Mouse (Mus musculus): Measurements from ENCODE around the gene Btrc. TPM values are rescaled to one million over a fixed set of nuclear protein-coding genes. Genes with fewer than 3 reads are reported as not detected.

The Btrc gene
- polyA plus RNA-seq, 1 experiment from 2014 or later, result 65.1 TPM

DNA sequence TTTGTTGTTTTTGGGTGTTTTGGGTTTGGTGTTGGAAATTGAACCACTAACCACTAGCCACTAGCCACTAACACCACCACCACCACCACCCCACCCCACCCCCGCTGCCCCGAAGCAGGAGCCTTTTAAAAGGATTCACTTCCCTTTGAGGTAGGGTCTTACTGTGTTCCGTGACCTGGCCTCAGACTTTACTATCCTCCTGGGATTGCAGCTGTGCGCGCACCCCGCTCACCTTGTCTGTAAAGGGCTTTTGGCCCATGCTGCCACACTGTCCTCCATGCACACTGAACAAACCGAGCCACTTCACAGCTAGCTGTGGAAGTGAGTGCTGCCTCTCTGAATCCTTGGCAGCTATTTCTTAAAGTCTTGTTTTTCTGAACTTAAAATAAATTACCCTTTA, 141.9 kb downstream of the Btrc start:
- Histone ChIP-seq H3K27me3 (replicated peaks; ENCODE audit: control insufficient read depth, insufficient read depth, low read length) (no peaks in the 10 kb centered on the region), H3K4me3 (replicated peaks; ENCODE audit: low read length) (no peak overlapping the region), H3K4me1 (replicated peaks; ENCODE audit: control insufficient read depth, insufficient read depth, low read length) (peaks cover 12% of the 10 kb centered on the region), H3K9ac (replicated peaks; ENCODE audit: low read depth, low read length) (no peak overlapping the region), H3K4me2 (ENCODE audit: low read length) (no peak overlapping the region), H3K36me3 (ENCODE audit: control insufficient read depth, insufficient read depth) (no peaks in the 10 kb centered on the region), H3K9me3 (ENCODE audit: control insufficient read depth, low read length) (no peaks in the 10 kb centered on the region), H3K27ac (ENCODE audit: low read length) (no peak overlapping the region)
- WGBS, result 82% methylated on average over 7 of the region's 7 CpGs
- ATAC-seq, result no peak

DNA sequence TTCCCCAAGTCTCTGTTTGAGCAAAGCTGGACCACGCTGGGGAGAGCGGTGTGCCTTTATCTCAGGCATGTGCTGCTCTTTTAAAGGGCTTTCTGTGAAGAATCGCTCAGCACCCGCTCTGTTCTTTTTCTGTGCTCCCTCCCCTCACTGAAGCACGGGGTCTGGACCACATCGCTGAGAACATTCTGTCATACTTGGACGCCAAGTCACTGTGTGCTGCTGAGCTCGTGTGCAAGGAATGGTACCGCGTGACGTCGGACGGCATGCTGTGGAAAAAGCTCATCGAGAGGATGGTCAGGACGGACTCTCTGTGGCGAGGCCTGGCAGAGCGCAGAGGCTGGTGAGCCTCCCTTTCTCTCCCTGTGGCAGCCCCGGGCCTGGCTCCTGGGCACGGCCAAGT, 144.0 kb downstream of the Btrc start:
- H3K4me1 ChIP-seq (replicated peaks; ENCODE audit: control insufficient read depth, insufficient read depth, low read length), result peaks cover 16% of the 10 kb centered on the region
- H3K4me3 ChIP-seq (replicated peaks; ENCODE audit: low read length), result no peak overlapping the region
- no peak for ATAC-seq
- no peak overlapping the region for H3K27ac ChIP-seq (ENCODE audit: low read length)
- H3K36me3 ChIP-seq (ENCODE audit: control insufficient read depth, insufficient read depth), result no peaks in the 10 kb centered on the region
- WGBS, result 61% methylated on average over 19 of the region's 19 CpGs
- no peaks in the 10 kb centered on the region for H3K9me3 ChIP-seq (ENCODE audit: control insufficient read depth, low read length)
- no peaks in the 10 kb centered on the region for H3K27me3 ChIP-seq (replicated peaks; ENCODE audit: control insufficient read depth, insufficient read depth, low read length)
- no peak overlapping the region for H3K9ac ChIP-seq (replicated peaks; ENCODE audit: low read depth, low read length)
- H3K4me2 ChIP-seq (ENCODE audit: low read length), result no peak overlapping the region

DNA sequence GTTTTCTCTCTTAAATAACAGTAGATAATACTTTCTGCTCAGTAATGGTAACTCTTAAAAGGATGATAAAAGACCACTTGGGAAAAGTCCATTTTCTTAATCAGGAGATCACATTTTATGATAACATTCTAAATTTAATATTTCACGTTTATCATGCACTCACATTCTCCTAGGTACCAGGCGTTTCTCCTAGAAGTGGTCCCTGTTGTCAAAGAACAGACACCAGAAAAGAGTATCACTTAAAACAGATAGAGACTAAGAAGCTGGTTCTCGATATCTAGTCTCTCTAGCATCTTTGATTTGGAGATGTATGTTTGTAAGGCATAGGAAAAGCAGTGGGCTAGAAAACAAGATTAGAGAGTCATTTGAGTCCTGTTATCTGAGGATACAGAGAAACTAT, 147.1 kb downstream of the Btrc start:
- H3K27ac ChIP-seq (ENCODE audit: low read length), result no peak overlapping the region
- no peak for ATAC-seq
- 80% methylated on average over 3 of the region's 3 CpGs for WGBS
- no peak overlapping the region for H3K4me2 ChIP-seq (ENCODE audit: low read length)
- H3K4me1 ChIP-seq (replicated peaks; ENCODE audit: control insufficient read depth, insufficient read depth, low read length), result peaks cover 16% of the 10 kb centered on the region
- no peak overlapping the region for H3K4me3 ChIP-seq (replicated peaks; ENCODE audit: low read length)
- no peaks in the 10 kb centered on the region for H3K9me3 ChIP-seq (ENCODE audit: control insufficient read depth, low read length)
- no peaks in the 10 kb centered on the region for H3K27me3 ChIP-seq (replicated peaks; ENCODE audit: control insufficient read depth, insufficient read depth, low read length)
- H3K9ac ChIP-seq (replicated peaks; ENCODE audit: low read depth, low read length), result no peak overlapping the region
- no peaks in the 10 kb centered on the region for H3K36me3 ChIP-seq (ENCODE audit: control insufficient read depth, insufficient read depth)

DNA sequence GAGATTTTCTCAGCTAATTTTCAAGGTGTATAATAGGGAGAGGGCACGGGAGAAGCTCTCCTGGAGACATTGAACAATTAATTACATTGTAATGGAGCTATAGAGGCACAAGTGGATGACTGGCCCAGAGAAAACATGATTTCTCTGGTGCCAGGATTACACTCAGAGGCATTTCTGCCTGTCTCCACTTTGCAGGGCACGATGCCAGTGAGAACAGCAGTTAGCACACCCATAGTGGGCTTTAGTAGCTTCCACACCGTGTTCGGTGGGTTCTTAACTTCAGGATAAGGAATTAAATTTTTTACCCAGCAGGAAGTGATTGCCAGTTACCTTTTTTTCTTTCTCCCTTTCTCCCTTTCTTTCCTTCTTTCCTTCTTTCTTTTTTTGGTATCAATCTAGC, 147.9 kb downstream of the Btrc start:
- no peaks in the 10 kb centered on the region for H3K27me3 ChIP-seq (replicated peaks; ENCODE audit: control insufficient read depth, insufficient read depth, low read length)
- no peak for ATAC-seq
- H3K4me2 ChIP-seq (ENCODE audit: low read length), result no peak overlapping the region
- peaks cover 3% of the 10 kb centered on the region for H3K36me3 ChIP-seq (ENCODE audit: control insufficient read depth, insufficient read depth)
- H3K4me3 ChIP-seq (replicated peaks; ENCODE audit: low read length), result no peak overlapping the region
- H3K9ac ChIP-seq (replicated peaks; ENCODE audit: low read depth, low read length), result no peak overlapping the region
- H3K4me1 ChIP-seq (replicated peaks; ENCODE audit: control insufficient read depth, insufficient read depth, low read length), result peaks cover 16% of the 10 kb centered on the region
- 45% methylated on average over 4 of the region's 4 CpGs for WGBS
- H3K27ac ChIP-seq (ENCODE audit: low read length), result 0 out of 2 replicates have a peak overlapping the region, but pooled peaks have one; percentile 8
- no peaks in the 10 kb centered on the region for H3K9me3 ChIP-seq (ENCODE audit: control insufficient read depth, low read length)

DNA sequence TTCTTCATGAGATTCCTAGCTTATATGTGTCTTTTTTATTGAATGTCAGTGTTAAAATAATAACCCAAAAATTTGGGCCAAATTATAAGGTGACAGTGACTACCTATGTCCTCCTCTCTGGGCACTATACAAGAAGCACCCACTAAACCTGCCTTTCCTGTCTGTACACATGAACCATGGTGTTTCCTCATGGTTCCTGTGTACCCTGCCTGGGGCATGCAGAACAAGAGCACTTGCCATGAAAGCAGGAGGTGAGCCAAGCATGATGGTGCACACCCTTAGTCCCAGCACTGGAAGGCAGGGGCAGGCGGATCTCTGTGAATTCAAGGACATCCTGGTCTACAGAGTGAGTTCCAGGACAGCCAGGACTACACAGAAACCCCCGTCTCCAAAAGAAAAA, 151.8 kb downstream of the Btrc start:
- ATAC-seq, result no peak
- Histone ChIP-seq H3K9ac (replicated peaks; ENCODE audit: low read depth, low read length) (no peak overlapping the region), H3K4me2 (ENCODE audit: low read length) (no peak overlapping the region), H3K4me1 (replicated peaks; ENCODE audit: control insufficient read depth, insufficient read depth, low read length) (peaks cover 4% of the 10 kb centered on the region; the same call in 1 of the 2 replicates), H3K36me3 (ENCODE audit: control insufficient read depth, insufficient read depth) (peaks cover 9% of the 10 kb centered on the region), H3K27ac (ENCODE audit: low read length) (no peak overlapping the region), H3K27me3 (replicated peaks; ENCODE audit: control insufficient read depth, insufficient read depth, low read length) (no peaks in the 10 kb centered on the region), H3K9me3 (ENCODE audit: control insufficient read depth, low read length) (no peaks in the 10 kb centered on the region), H3K4me3 (replicated peaks; ENCODE audit: low read length) (no peak overlapping the region)
- 94% methylated on average over 2 of the region's 2 CpGs for WGBS

DNA sequence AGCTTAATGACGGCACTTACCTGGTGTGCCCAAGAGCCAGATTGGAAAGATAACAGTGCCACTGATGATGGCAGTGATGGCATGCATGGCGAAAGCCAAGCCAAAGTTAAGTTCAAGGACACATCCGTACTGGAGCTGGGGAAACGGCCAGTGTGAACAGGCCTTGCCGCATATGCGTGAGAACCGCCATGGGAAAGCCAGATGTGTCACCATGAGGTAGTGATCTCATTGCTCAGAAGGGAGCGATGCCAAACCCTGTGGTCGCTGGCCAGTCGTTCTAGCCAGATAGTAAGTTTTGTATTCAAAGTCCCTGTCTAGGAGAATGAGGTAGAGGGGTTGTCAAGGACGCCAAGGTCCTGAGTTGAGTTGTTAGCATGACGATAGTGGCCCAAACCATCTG, 152.7 kb downstream of the Btrc start:
- H3K4me3 ChIP-seq (replicated peaks; ENCODE audit: low read length), result no peak overlapping the region
- H3K27me3 ChIP-seq (replicated peaks; ENCODE audit: control insufficient read depth, insufficient read depth, low read length), result no peaks in the 10 kb centered on the region
- H3K9me3 ChIP-seq (ENCODE audit: control insufficient read depth, low read length), result no peaks in the 10 kb centered on the region
- H3K4me2 ChIP-seq (ENCODE audit: low read length), result no peak overlapping the region
- H3K4me1 ChIP-seq (replicated peaks; ENCODE audit: control insufficient read depth, insufficient read depth, low read length), result peaks cover 3% of the 10 kb centered on the region; the same call in 1 of the 2 replicates
- peaks cover 9% of the 10 kb centered on the region for H3K36me3 ChIP-seq (ENCODE audit: control insufficient read depth, insufficient read depth)
- H3K27ac ChIP-seq (ENCODE audit: low read length), result no peak overlapping the region
- H3K9ac ChIP-seq (replicated peaks; ENCODE audit: low read depth, low read length), result no peak overlapping the region
- WGBS, result 96% methylated on average over 12 of the region's 12 CpGs
- no peak for ATAC-seq

DNA sequence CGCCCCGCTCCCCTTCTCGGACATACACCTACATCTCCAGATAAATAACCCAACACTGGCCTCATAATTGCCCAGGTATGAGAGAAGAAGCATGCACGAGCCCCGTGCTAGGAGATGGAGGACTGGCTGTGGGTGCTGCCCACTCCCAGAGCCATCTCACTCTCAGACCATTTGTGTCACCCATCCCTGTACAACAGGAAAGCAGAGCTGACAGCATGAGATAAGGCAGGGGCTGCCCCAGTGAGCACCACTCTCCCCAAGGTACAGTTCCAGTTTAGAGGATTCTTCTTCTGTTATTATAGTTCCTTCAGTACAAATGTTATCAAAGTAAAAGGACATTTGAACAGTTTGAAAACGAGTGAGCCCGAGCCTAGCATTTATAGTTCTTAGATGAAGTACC, 163.8 kb downstream of the Btrc start:
- Histone ChIP-seq H3K9ac (replicated peaks; ENCODE audit: low read depth, low read length) (no peak overlapping the region), H3K27ac (ENCODE audit: low read length) (no peak overlapping the region), H3K27me3 (replicated peaks; ENCODE audit: control insufficient read depth, insufficient read depth, low read length) (no peaks in the 10 kb centered on the region), H3K36me3 (ENCODE audit: control insufficient read depth, insufficient read depth) (peaks cover 14% of the 10 kb centered on the region; the same call in 1 of the 2 replicates), H3K9me3 (ENCODE audit: control insufficient read depth, low read length) (no peaks in the 10 kb centered on the region), H3K4me2 (ENCODE audit: low read length) (no peak overlapping the region), H3K4me3 (replicated peaks; ENCODE audit: low read length) (no peak overlapping the region), H3K4me1 (replicated peaks; ENCODE audit: control insufficient read depth, insufficient read depth, low read length) (no peaks in the 10 kb centered on the region)
- WGBS, result 91% methylated on average over 7 of the region's 7 CpGs
- ATAC-seq, result no peak

DNA sequence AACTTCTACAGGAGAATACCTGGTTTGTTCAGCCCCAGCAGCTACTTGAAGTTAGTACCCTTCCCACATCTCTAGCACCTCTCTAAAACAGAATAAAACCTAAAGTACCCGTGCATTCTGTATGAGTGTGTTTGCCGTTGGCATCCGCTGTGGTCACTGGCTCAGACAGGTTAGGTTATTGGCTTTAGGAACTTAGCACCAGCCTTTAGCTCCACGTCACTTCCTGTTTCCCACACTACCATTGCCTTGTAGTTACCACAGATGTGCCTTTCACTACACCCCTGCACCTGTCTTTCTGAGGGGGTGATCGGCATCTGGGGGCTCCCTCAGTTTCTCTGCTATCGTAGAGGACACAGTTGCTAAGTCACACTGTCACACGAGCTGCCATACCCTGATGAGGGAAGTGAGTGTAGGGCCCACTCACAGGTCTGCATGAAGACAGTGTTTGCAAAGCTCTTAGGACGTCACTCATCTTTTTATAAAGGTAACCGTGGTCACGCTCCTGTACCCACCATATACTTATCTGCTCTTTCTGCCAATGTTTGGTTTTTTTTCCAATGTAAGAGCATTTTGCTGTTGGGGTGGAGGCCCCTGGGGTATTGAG, 164.5 kb downstream of the Btrc start:
- Histone ChIP-seq H3K9me3 (ENCODE audit: control insufficient read depth, low read length) (no peaks in the 10 kb centered on the region), H3K4me3 (replicated peaks; ENCODE audit: low read length) (no peak overlapping the region), H3K4me2 (ENCODE audit: low read length) (no peak overlapping the region), H3K9ac (replicated peaks; ENCODE audit: low read depth, low read length) (no peak overlapping the region), H3K36me3 (ENCODE audit: control insufficient read depth, insufficient read depth) (peaks cover 14% of the 10 kb centered on the region; the same call in 1 of the 2 replicates), H3K27me3 (replicated peaks; ENCODE audit: control insufficient read depth, insufficient read depth, low read length) (no peaks in the 10 kb centered on the region), H3K4me1 (replicated peaks; ENCODE audit: control insufficient read depth, insufficient read depth, low read length) (no peaks in the 10 kb centered on the region), H3K27ac (ENCODE audit: low read length) (no peak overlapping the region)
- WGBS, result 95% methylated on average over 10 of the region's 10 CpGs
- ATAC-seq, result no peak

DNA sequence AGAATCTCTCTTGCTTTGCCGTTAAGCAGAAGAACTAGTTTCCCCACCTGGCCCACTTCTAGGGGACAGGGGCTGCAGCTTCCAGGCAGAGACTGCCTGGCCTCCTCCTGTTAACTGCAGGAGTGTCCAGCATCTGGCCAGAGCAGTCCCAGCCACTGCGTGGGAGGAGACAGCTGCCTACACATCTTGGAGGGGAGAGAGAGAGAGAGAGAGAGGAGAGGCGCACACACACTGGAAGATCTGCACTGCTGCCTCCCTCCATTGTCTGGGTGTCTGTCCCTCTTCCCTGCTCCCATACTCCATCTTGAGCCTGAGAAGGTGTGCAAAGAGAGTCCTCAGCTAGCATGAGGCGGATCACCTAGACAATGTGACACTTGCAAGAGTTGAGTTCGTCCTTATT, 165.8 kb downstream of the Btrc start:
- no peak for ATAC-seq
- H3K36me3 ChIP-seq (ENCODE audit: control insufficient read depth, insufficient read depth), result peaks cover 14% of the 10 kb centered on the region; the same call in 1 of the 2 replicates
- H3K27ac ChIP-seq (ENCODE audit: low read length), result no peak overlapping the region
- no peak overlapping the region for H3K9ac ChIP-seq (replicated peaks; ENCODE audit: low read depth, low read length)
- H3K27me3 ChIP-seq (replicated peaks; ENCODE audit: control insufficient read depth, insufficient read depth, low read length), result no peaks in the 10 kb centered on the region
- H3K4me2 ChIP-seq (ENCODE audit: low read length), result no peak overlapping the region
- H3K9me3 ChIP-seq (ENCODE audit: control insufficient read depth, low read length), result no peaks in the 10 kb centered on the region
- no peak overlapping the region for H3K4me3 ChIP-seq (replicated peaks; ENCODE audit: low read length)
- 88% methylated on average over 5 of the region's 5 CpGs for WGBS
- 0 out of 2 replicates have a peak, but pooled peaks cover 3% of the 10 kb centered on the region for H3K4me1 ChIP-seq (replicated peaks; ENCODE audit: control insufficient read depth, insufficient read depth, low read length)
